Mouse (Mus musculus) myocyte (in vitro differentiated cells): ENCODE data around the gene Fgf2. TPM values are rescaled to one million over a fixed set of nuclear protein-coding genes. Genes with fewer than 3 reads are reported as not detected.

Experiments
- H3K27me3 ChIP-seq: one replicate; pipeline ENCODE4 v1.6.1; 2011; ENCODE audit not compliant: control insufficient read depth, insufficient read depth, insufficient read length
- H3K36me3 ChIP-seq: one replicate; pipeline ENCODE4 v1.6.1; 2011; ENCODE audit not compliant: control insufficient read depth, insufficient read depth
- H3K4me2 ChIP-seq: one replicate; pipeline ENCODE4 v1.6.1; 2011; ENCODE audit warnings: low read depth, control low read depth
- H3K4me3 ChIP-seq: one replicate; pipeline ENCODE4 v1.5.1; 2011; ENCODE audit warnings: mild to moderate bottlenecking, control low read depth, moderate library complexity
- H3K79me2 ChIP-seq: one replicate; pipeline ENCODE4 v1.6.1; 2011; ENCODE audit not compliant: control insufficient read depth, insufficient read depth
- H3ac ChIP-seq: one replicate; pipeline ENCODE4 v1.6.1; 2011; ENCODE audit not compliant: control insufficient read depth, insufficient read length
- CEBPB ChIP-seq: IDR thresholded peaks from 2 replicates; pipeline ENCODE4 v1.6.1; 2011; ENCODE audit warnings: mild to moderate bottlenecking, moderate library complexity; ENCODE audit not compliant: poor library complexity, insufficient read depth, severe bottlenecking
- E2F4 ChIP-seq: IDR thresholded peaks from one replicate; pipeline ENCODE4 v1.6.1; 2011; ENCODE audit warnings: mild to moderate bottlenecking, control low read depth, moderate library complexity; ENCODE audit not compliant: insufficient read depth
- MAX ChIP-seq: IDR thresholded peaks from one replicate; pipeline ENCODE4 v1.6.1; 2011; ENCODE audit warnings: low read depth, mild to moderate bottlenecking, control low read depth
- MYOD1 ChIP-seq, 3 experiments: IDR thresholded peaks; one replicate each; pipeline ENCODE4 v1.6.1; 2011; ENCODE audit warnings: control low read depth in 2 of 3, low read depth in 2 of 3, mild to moderate bottlenecking in 2 of 3, moderate library complexity in 1 of 3; ENCODE audit not compliant: insufficient read length in 2 of 3, control insufficient read depth in 1 of 3
- MYOG ChIP-seq, 3 experiments: IDR thresholded peaks; one replicate each; pipeline ENCODE4 v1.6.1; 2011; ENCODE audit warnings: control low read depth in 2 of 3, low read depth in 2 of 3, mild to moderate bottlenecking in 2 of 3; ENCODE audit not compliant: insufficient read length in 2 of 3, control insufficient read depth in 1 of 3, insufficient read depth in 1 of 3
- POLR2A ChIP-seq: IDR thresholded peaks from one replicate; pipeline ENCODE4 v1.6.1; 2011; ENCODE audit warnings: low read depth, mild to moderate bottlenecking, control low read depth, moderate library complexity; ENCODE audit not compliant: insufficient read length
- POLR2AphosphoS2 ChIP-seq: IDR thresholded peaks from one replicate; pipeline ENCODE4 v1.6.1; 2011; ENCODE audit warnings: low read depth, control low read depth; ENCODE audit not compliant: insufficient read length
- REST ChIP-seq: IDR thresholded peaks from one replicate; pipeline ENCODE4 v1.6.1; 2011; ENCODE audit warnings: mild to moderate bottlenecking, control low read depth, moderate library complexity; ENCODE audit not compliant: insufficient read depth, insufficient read length
- SRF ChIP-seq: IDR thresholded peaks from one replicate; pipeline ENCODE4 v1.6.1; 2011; ENCODE audit warnings: low read depth; ENCODE audit not compliant: control insufficient read depth, insufficient read length
- TCF12 ChIP-seq: IDR thresholded peaks from one replicate; pipeline ENCODE4 v1.6.1; 2011; ENCODE audit warnings: mild to moderate bottlenecking, control low read depth; ENCODE audit not compliant: poor library complexity, insufficient read depth, severe bottlenecking
- TCF3 ChIP-seq: IDR thresholded peaks from one replicate; pipeline ENCODE4 v1.6.1; 2011; ENCODE audit warnings: low read depth, control low read depth; ENCODE audit not compliant: insufficient read length
- USF1 ChIP-seq: IDR thresholded peaks from one replicate; pipeline ENCODE4 v1.6.1; 2011; ENCODE audit warnings: low read depth, mild to moderate bottlenecking, control low read depth, moderate library complexity
- polyA plus RNA-seq: library from polyadenylated mRNA; unstranded; fragments of >200 nt; fragmentation: generic; extraction: Trizol; gene quantifications from one replicate; pipeline ENCODE4 v1.2.1, GENCODE M21; 2012; ENCODE audit warnings: missing spikeins

The Fgf2 gene
- polyA plus RNA-seq, 1 experiment = 0.65 TPM

DNA sequence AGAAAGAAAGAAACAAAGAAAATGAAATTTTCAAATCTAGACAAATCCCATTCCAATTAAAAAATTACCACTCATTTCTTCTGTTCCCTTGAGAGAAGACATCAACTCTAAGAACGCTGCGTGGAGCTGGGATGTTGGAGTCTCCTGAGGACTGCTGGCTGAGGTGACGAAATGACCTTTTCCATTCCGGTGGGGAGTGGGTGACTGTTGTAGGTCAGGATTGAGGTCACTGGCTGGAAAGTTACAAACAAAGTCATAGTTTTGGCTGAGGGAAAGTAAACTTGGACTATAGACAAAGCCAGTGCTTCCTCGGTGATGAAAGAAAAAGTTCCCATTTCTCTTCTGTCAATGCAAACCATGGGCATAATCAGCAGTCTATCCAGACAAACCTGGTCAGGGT lies 5.3 kb upstream of the Fgf2 start:
- TF ChIP-seq MYOG (IDR thresholded peaks at IDR 0.05; ENCODE audit: control insufficient read depth in 1 of 3, insufficient read depth in 1 of 3, insufficient read length in 2 of 3, low read depth in 2 of 3) (no peak), USF1 (no peak), REST (no peak), MAX (no peak), TCF3 (no peak), SRF (no peak), E2F4 (no peak), TCF12 (no peak), POLR2A (no peak), POLR2AphosphoS2 (no peak), MYOD1 (IDR thresholded peaks at IDR 0.05; ENCODE audit: control insufficient read depth in 1 of 3, insufficient read length in 2 of 3, low read depth in 2 of 3) (no peak), CEBPB (no peak)
- H3K79me2 ChIP-seq = no peaks in the 10 kb centered on the region

DNA sequence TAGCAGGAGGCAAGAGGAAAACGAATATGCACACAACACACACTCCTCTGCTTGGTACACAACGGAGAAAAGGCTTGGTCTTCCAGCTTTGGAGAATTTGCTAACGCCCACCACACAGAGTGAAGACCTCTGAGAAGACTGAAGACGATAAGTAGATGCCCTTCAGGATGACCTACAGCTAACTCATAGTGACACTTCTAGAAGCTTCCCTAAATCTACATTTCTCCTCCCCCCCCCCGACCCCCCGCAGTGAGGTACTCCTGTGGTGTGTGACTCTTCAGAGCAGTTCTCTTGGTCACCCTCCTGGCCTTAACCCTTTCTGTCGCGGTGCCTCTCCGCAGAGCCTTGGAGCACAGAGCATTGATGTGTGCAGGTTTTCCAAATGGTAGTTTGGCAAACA lies 475 bp upstream of the Fgf2 start:
- H3K36me3 ChIP-seq = no peaks in the 10 kb centered on the region
- peak overlapping the region; percentile 76 for H3K4me2 ChIP-seq
- TF ChIP-seq CEBPB (no peak), MYOG (IDR thresholded peaks at IDR 0.05; ENCODE audit: control insufficient read depth in 1 of 3, insufficient read depth in 1 of 3, insufficient read length in 2 of 3, low read depth in 2 of 3) (no peak), POLR2A (no peak), MAX (no peak), MYOD1 (IDR thresholded peaks at IDR 0.05; ENCODE audit: control insufficient read depth in 1 of 3, insufficient read length in 2 of 3, low read depth in 2 of 3) (no peak), SRF (no peak), POLR2AphosphoS2 (no peak), E2F4 (no peak), TCF3 (no peak), REST (no peak), TCF12 (no peak), USF1 (no peak)
- H3K79me2 ChIP-seq = no peaks in the 10 kb centered on the region
- no peaks in the 10 kb centered on the region for H3K27me3 ChIP-seq
- no peak overlapping the region for H3ac ChIP-seq
- H3K4me3 ChIP-seq = peak overlapping the region; percentile 17

More for the DNA sequence above, 5.3 kb upstream of the Fgf2 start:
- Histone ChIP-seq H3K4me2 (no peak overlapping the region), H3K36me3 (no peaks in the 10 kb centered on the region), H3K27me3 (no peaks in the 10 kb centered on the region), H3ac (no peak overlapping the region), H3K4me3 (no peak overlapping the region)

DNA sequence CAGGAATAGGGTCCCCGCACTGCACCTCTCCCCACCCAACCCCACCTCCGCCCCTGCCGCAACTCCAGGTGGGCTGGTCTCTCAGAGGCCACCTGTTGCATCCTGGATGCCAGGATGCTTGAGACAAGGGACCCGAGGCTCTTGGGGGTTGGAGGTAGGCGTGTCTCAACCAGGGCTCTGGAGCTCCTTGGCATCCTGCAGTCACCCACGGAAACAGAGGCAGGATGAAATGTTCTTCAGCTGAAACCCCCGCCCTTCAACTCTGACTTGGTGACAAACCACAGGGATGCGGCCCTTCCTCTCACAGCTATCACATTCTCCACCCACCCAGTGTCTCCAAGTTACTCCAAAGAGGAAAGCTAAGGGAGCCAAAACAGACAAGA lies 1.0 kb downstream of the Fgf2 start:
- Histone ChIP-seq H3K79me2 (no peaks in the 10 kb centered on the region), H3ac (peak overlapping the region; percentile 32), H3K36me3 (no peaks in the 10 kb centered on the region), H3K4me3 (peak overlapping the region; percentile 17), H3K27me3 (no peaks in the 10 kb centered on the region), H3K4me2 (peak overlapping the region; percentile 72)
- TF ChIP-seq SRF (no peak), TCF12 (no peak), POLR2AphosphoS2 (no peak), TCF3 (no peak), MYOD1 (IDR thresholded peaks at IDR 0.05; ENCODE audit: control insufficient read depth in 1 of 3, insufficient read length in 2 of 3, low read depth in 2 of 3) (no peak), USF1 (no peak)

DNA sequence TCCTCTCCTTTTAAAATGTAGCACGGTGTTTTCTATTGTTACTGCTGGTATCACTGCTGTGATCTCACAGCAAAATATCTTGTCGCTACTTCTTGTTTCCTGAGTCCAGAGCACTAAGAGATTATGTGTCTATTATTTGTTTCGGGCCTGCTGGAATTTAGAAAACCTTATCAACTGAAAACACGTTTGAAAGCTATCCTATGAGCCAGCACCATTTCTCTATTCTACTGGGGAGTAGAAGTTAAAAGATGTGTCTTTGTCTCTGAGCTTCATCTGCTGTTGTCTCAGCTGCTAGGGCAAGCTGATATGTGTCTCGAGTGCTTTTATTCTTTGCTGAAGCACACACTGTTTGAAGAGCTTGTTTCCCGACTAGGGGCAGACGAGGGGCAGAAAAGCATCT lies 2.2 kb downstream of the Fgf2 start:
- no peaks in the 10 kb centered on the region for H3K36me3 ChIP-seq
- H3K4me3 ChIP-seq = no peak overlapping the region
- no peaks in the 10 kb centered on the region for H3K27me3 ChIP-seq
- H3ac ChIP-seq = no peak overlapping the region
- no peaks in the 10 kb centered on the region for H3K79me2 ChIP-seq
- TF ChIP-seq SRF (no peak), USF1 (no peak), MYOD1 (IDR thresholded peaks at IDR 0.05; ENCODE audit: control insufficient read depth in 1 of 3, insufficient read length in 2 of 3, low read depth in 2 of 3) (no peak), TCF3 (no peak), TCF12 (no peak), MYOG (IDR thresholded peaks at IDR 0.05; ENCODE audit: control insufficient read depth in 1 of 3, insufficient read depth in 1 of 3, insufficient read length in 2 of 3, low read depth in 2 of 3) (no peak)
- no peak overlapping the region for H3K4me2 ChIP-seq

DNA sequence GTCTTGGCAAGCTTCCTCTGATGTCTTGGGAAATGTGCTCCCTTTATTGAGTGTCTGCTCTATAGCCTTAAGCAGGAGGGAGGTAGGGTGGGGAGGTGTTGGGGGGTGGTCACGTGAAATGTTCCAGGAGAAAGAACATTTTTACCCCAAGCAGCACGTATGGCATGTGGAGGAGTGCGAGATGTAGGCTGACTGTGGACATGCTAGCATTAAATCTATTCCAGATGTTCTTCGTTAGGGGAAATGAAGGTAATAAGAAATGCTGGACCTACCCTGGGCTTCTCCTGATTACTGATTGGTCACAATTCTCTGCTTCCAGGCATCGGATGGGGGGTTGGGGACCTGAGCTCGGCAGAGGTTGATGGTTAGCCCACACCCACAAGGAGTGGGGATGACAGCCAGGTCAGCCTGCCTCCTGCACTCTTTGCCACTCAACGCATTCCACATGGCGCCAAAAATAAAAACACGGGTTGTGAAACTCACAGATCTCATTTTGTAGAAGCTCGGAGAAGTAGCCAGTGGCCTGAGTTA lies 5.9 kb downstream of the Fgf2 start:
- Histone ChIP-seq H3ac (no peak overlapping the region), H3K79me2 (no peaks in the 10 kb centered on the region), H3K4me2 (no peak overlapping the region), H3K4me3 (no peak overlapping the region), H3K27me3 (no peaks in the 10 kb centered on the region), H3K36me3 (no peaks in the 10 kb centered on the region)
- TF ChIP-seq POLR2A (no peak), USF1 (no peak), TCF3 (no peak), E2F4 (no peak), MYOG (IDR thresholded peaks at IDR 0.05; ENCODE audit: control insufficient read depth in 1 of 3, insufficient read depth in 1 of 3, insufficient read length in 2 of 3, low read depth in 2 of 3) (no peak), POLR2AphosphoS2 (no peak), REST (no peak), SRF (no peak), MYOD1 (IDR thresholded peaks at IDR 0.05; ENCODE audit: control insufficient read depth in 1 of 3, insufficient read length in 2 of 3, low read depth in 2 of 3) (no peak), TCF12 (no peak), MAX (no peak), CEBPB (no peak)
